Mouse (Mus musculus) erythroblast, embryonic 14.5 days (primary cell): Measurements from ENCODE around the gene Mlc1. TPM values are rescaled to one million over a fixed set of nuclear protein-coding genes. Genes with fewer than 3 reads are reported as not detected.

Source experiments
- H3K27me3 ChIP-seq: 2 replicates; pipeline ENCODE4 v1.6.1; 2012; ENCODE audit warnings: inconsistent platforms; ENCODE audit not compliant: control insufficient read depth
- H3K36me3 ChIP-seq: 2 replicates; pipeline ENCODE4 v1.6.1; 2012; ENCODE audit warnings: mild to moderate bottlenecking, inconsistent platforms; ENCODE audit not compliant: control insufficient read depth
- H3K4me1 ChIP-seq: 2 replicates; pipeline ENCODE4 v1.6.1; 2012; ENCODE audit warnings: inconsistent platforms; ENCODE audit not compliant: control insufficient read depth
- H3K4me3 ChIP-seq: replicated peaks from 2 replicates; pipeline ENCODE3; 2012; ENCODE audit warnings: moderate library complexity, mild to moderate bottlenecking, inconsistent platforms
- H3K9me3 ChIP-seq: 2 replicates; pipeline ENCODE4 v1.6.1; 2012; ENCODE audit warnings: low read length, inconsistent platforms, mixed read lengths; ENCODE audit not compliant: control insufficient read depth
- GATA1 ChIP-seq: IDR thresholded peaks from 2 replicates; pipeline ENCODE4 v1.6.1; 2012; ENCODE audit warnings: low read length, inconsistent platforms, mixed read lengths
- TAL1 ChIP-seq: IDR thresholded peaks from 3 replicates; pipeline ENCODE4 v1.6.1; 2012; ENCODE audit warnings: low read length, inconsistent platforms, mixed read lengths
- polyA plus RNA-seq: library from polyadenylated mRNA; stranded (reverse); fragments of >175 nt; gene quantifications from 2 replicates; pipeline ENCODE4 v1.2.3, GENCODE M21; 2012

Mlc1 gene
- polyA plus RNA-seq, 1 experiment: not detected

- Histone ChIP-seq H3K9me3 (no peaks in the 10 kb centered on the region), H3K36me3 (no peaks in the 10 kb centered on the region), H3K27me3 (no peaks in the 10 kb centered on the region), H3K4me1 (no peaks in the 10 kb centered on the region), H3K4me3 (no peak overlapping the region)
- TF ChIP-seq TAL1 (no peak), GATA1 (no peak)
These were observed 34.8 kb downstream of the Mlc1 start for GRCm38 (mm10) chr15:88943896-88944551.

- Histone ChIP-seq H3K4me1 (peaks cover 2% of the 10 kb centered on the region; the same call in 1 of the 2 replicates), H3K36me3 (no peaks in the 10 kb centered on the region), H3K4me3 (no peak overlapping the region), H3K9me3 (no peaks in the 10 kb centered on the region), H3K27me3 (no peaks in the 10 kb centered on the region)
- TF ChIP-seq GATA1 (no peak), TAL1 (no peak)
These were observed 36.0 kb downstream of the Mlc1 start for GRCm38 (mm10) chr15:88942783-88943182.

- H3K27me3 ChIP-seq: no peaks in the 10 kb centered on the region
- TF ChIP-seq TAL1: no peak
- no peak for TF ChIP-seq GATA1
- H3K9me3 ChIP-seq: no peaks in the 10 kb centered on the region
- H3K36me3 ChIP-seq: no peaks in the 10 kb centered on the region
- no peak overlapping the region for H3K4me3 ChIP-seq
- peaks cover 2% of the 10 kb centered on the region; the same call in 1 of the 2 replicates for H3K4me1 ChIP-seq
These were observed 41.5 kb downstream of the Mlc1 start for GRCm38 (mm10) chr15:88937291-88937650.

- TF ChIP-seq TAL1 (no peak), GATA1 (no peak)
- Histone ChIP-seq H3K4me3 (no peak overlapping the region), H3K36me3 (no peaks in the 10 kb centered on the region), H3K9me3 (no peaks in the 10 kb centered on the region), H3K4me1 (peaks cover 2% of the 10 kb centered on the region; the same call in 1 of the 2 replicates), H3K27me3 (no peaks in the 10 kb centered on the region)
These were observed 42.1 kb downstream of the Mlc1 start for GRCm38 (mm10) chr15:88936619-88937290.

GRCm38 (mm10) chr15:88934141-88934540 is 44.7 kb downstream of the Mlc1 start:
- Histone ChIP-seq H3K27me3 (no peaks in the 10 kb centered on the region; the same call in 1 of the 2 replicates), H3K36me3 (no peaks in the 10 kb centered on the region), H3K4me1 (peaks cover 2% of the 10 kb centered on the region; the same call in 1 of the 2 replicates), H3K9me3 (no peaks in the 10 kb centered on the region; the same call in 1 of the 2 replicates), H3K4me3 (no peak overlapping the region)
- TF ChIP-seq GATA1: no peak
- TF ChIP-seq TAL1: no peak

- no peak for TF ChIP-seq TAL1
- TF ChIP-seq GATA1: no peak
- H3K4me1 ChIP-seq: no peaks in the 10 kb centered on the region
- no peaks in the 10 kb centered on the region for H3K36me3 ChIP-seq
- H3K27me3 ChIP-seq: no peaks in the 10 kb centered on the region; the same call in 1 of the 2 replicates
- H3K9me3 ChIP-seq: no peaks in the 10 kb centered on the region; the same call in 1 of the 2 replicates
- H3K4me3 ChIP-seq: no peak overlapping the region
These were observed 46.1 kb downstream of the Mlc1 start for GRCm38 (mm10) chr15:88932667-88933066.

GRCm38 (mm10) chr15:88921992-88922310 is 56.9 kb downstream of the Mlc1 start:
- H3K27me3 ChIP-seq: no peaks in the 10 kb centered on the region

GRCm38 (mm10) chr15:88921131-88921991 is 57.4 kb downstream of the Mlc1 start:
- Histone ChIP-seq H3K36me3 (no peaks in the 10 kb centered on the region), H3K4me3 (no peak overlapping the region), H3K27me3 (no peaks in the 10 kb centered on the region), H3K9me3 (no peaks in the 10 kb centered on the region), H3K4me1 (no peaks in the 10 kb centered on the region)
- no peak for TF ChIP-seq TAL1
- TF ChIP-seq GATA1: no peak

More at GRCm38 (mm10) chr15:88921992-88922310, 56.9 kb downstream of the Mlc1 start:
- no peaks in the 10 kb centered on the region for H3K4me1 ChIP-seq
- no peak overlapping the region for H3K4me3 ChIP-seq
- H3K9me3 ChIP-seq: no peaks in the 10 kb centered on the region
- no peaks in the 10 kb centered on the region for H3K36me3 ChIP-seq
- no peak for TF ChIP-seq TAL1
- no peak for TF ChIP-seq GATA1

GRCm38 (mm10) chr15:88920065-88920464 is 58.7 kb downstream of the Mlc1 start:
- no peaks in the 10 kb centered on the region for H3K36me3 ChIP-seq
- TF ChIP-seq GATA1: no peak
- no peak for TF ChIP-seq TAL1
- H3K4me3 ChIP-seq: no peak overlapping the region
- no peaks in the 10 kb centered on the region for H3K27me3 ChIP-seq
- no peaks in the 10 kb centered on the region for H3K4me1 ChIP-seq
- H3K9me3 ChIP-seq: no peaks in the 10 kb centered on the region
